Mouse (Mus musculus) heart, embryonic 11.5 days (tissue): Measurements from ENCODE around the gene Cdh18. TPM values are rescaled to one million over a fixed set of nuclear protein-coding genes. Genes with fewer than 3 reads are reported as not detected.
"Not testable (repeated sequence)": the region's sequence is repeated elsewhere in the genome, so short reads cannot be mapped to it uniquely, and the experiment has no call there.

Source experiments
- ATAC-seq: fragments of 200-750 bp; cut with Nextera tagmentation; replicated peaks from 2 replicates; pipeline ENCODE4 v1.8.0; 2017; ENCODE audit warnings: moderate library complexity; ENCODE audit not compliant: insufficient number of reproducible peaks, low FRiP score, low TSS enrichment
- H3K27ac ChIP-seq: fragments of 300-500 bp; sonication (generic); 2 replicates; pipeline ENCODE4 v1.5.1; 2014; ENCODE audit warnings: mild to moderate bottlenecking, low read depth, low read length
- H3K27me3 ChIP-seq: fragments of 300-500 bp; sonication (generic); 2 replicates; pipeline ENCODE4 v1.6.1; 2014; ENCODE audit warnings: mild to moderate bottlenecking, low read length, mixed read lengths; ENCODE audit not compliant: control insufficient read depth, insufficient read depth
- H3K36me3 ChIP-seq: fragments of 300-500 bp; sonication (generic); 2 replicates; pipeline ENCODE4 v1.6.1; 2014; ENCODE audit warnings: mild to moderate bottlenecking, low read length, moderate library complexity, mixed read lengths; ENCODE audit not compliant: control insufficient read depth, insufficient read depth
- H3K4me1 ChIP-seq: fragments of 300-500 bp; sonication (generic); 2 replicates; pipeline ENCODE4 v1.6.1; 2014; ENCODE audit warnings: low read length; ENCODE audit not compliant: control insufficient read depth, insufficient read depth
- H3K4me2 ChIP-seq: fragments of 300-500 bp; sonication (generic); 2 replicates; pipeline ENCODE4 v1.6.1; 2014; ENCODE audit warnings: mild to moderate bottlenecking, moderate library complexity
- H3K4me3 ChIP-seq: fragments of 300-500 bp; sonication (generic); 2 replicates; pipeline ENCODE4 v1.5.1; 2014; ENCODE audit warnings: low read depth, low read length
- H3K9ac ChIP-seq: fragments of 300-500 bp; sonication (generic); 2 replicates; pipeline ENCODE4 v1.6.1; 2014; ENCODE audit warnings: mild to moderate bottlenecking, low read depth, low read length, moderate library complexity
- H3K9me3 ChIP-seq: fragments of 300-500 bp; sonication (generic); replicated peaks from 2 replicates; pipeline ENCODE4 v1.6.1; 2016; ENCODE audit warnings: low read length; ENCODE audit not compliant: control insufficient read depth
- WGBS: fragments of 180-500 bp; shearing (Covaris S2); extraction: QIAGEN DNeasy Blood & Tissue Kit; methylation state at CpG from one replicate; pipeline ENCODE4 v1.1.7; 2014; ENCODE audit not compliant: insufficient replicate concordance; 5-methylcytosine and 5-hydroxymethylcytosine counted together
- polyA plus RNA-seq: library from polyadenylated mRNA; unstranded; fragments of >200 nt; fragmentation: Nextera tagmentation; extraction: Ambion mirVana; gene quantifications from 2 replicates; pipeline ENCODE4 v1.2.1, GENCODE M21; 2014

Gene Cdh18
- polyA plus RNA-seq, 1 experiment from 2014 or later: 0.17 TPM

- not testable (repeated sequence) for H3K9me3 ChIP-seq, ATAC-seq, H3K4me3 ChIP-seq, H3K36me3 ChIP-seq, H3K4me1 ChIP-seq, H3K4me2 ChIP-seq, H3K27ac ChIP-seq, H3K9ac ChIP-seq, H3K27me3 ChIP-seq
- WGBS: no CpG with 5 or more reads among the region's 4 CpGs
Measured at GRCm38 (mm10) chr15:23340338-23340737, 791.5 kb downstream of the Cdh18 start.

GRCm38 (mm10) chr15:23351078-23351477 is 802.3 kb downstream of the Cdh18 start:
- Histone ChIP-seq H3K9ac (no peak overlapping the region), H3K27me3 (no peaks in the 10 kb centered on the region), H3K27ac (no peak overlapping the region), H3K4me2 (no peak overlapping the region), H3K36me3 (no peaks in the 10 kb centered on the region), H3K9me3 (no peaks in the 10 kb centered on the region), H3K4me1 (no peaks in the 10 kb centered on the region), H3K4me3 (no peak overlapping the region)
- WGBS: 70% methylated on average over 2 of the region's 2 CpGs
- ATAC-seq: no peak

- H3K4me3 ChIP-seq: no peak overlapping the region
- no peaks in the 10 kb centered on the region for H3K27me3 ChIP-seq
- H3K36me3 ChIP-seq: no peaks in the 10 kb centered on the region
- 84% methylated on average over 3 of the region's 3 CpGs for WGBS
- H3K9ac ChIP-seq: no peak overlapping the region
- no peak overlapping the region for H3K27ac ChIP-seq
- no peaks in the 10 kb centered on the region for H3K9me3 ChIP-seq
- no peaks in the 10 kb centered on the region for H3K4me1 ChIP-seq
- ATAC-seq: no peak
- H3K4me2 ChIP-seq: no peak overlapping the region
Measured at GRCm38 (mm10) chr15:23366325-23366724, 817.5 kb downstream of the Cdh18 start.

- Histone ChIP-seq H3K4me3 (no peak overlapping the region), H3K9ac (no peak overlapping the region), H3K4me2 (no peak overlapping the region), H3K27me3 (no peaks in the 10 kb centered on the region), H3K9me3 (no peaks in the 10 kb centered on the region), H3K4me1 (no peaks in the 10 kb centered on the region), H3K36me3 (no peaks in the 10 kb centered on the region), H3K27ac (no peak overlapping the region)
- no peak for ATAC-seq
- WGBS: 37% methylated on average over 1 of the region's 1 CpGs
Measured at GRCm38 (mm10) chr15:23367712-23368111, 818.9 kb downstream of the Cdh18 start.

GRCm38 (mm10) chr15:23378016-23378750 is 829.4 kb downstream of the Cdh18 start:
- no peak for ATAC-seq
- Histone ChIP-seq H3K27me3 (no peaks in the 10 kb centered on the region), H3K4me3 (no peak overlapping the region), H3K36me3 (no peaks in the 10 kb centered on the region), H3K4me2 (no peak overlapping the region), H3K27ac (no peak overlapping the region), H3K9ac (no peak overlapping the region), H3K9me3 (no peaks in the 10 kb centered on the region), H3K4me1 (no peaks in the 10 kb centered on the region)
- 87% methylated on average over 2 of the region's 2 CpGs for WGBS

- H3K4me1 ChIP-seq: no peaks in the 10 kb centered on the region
- H3K9ac ChIP-seq: no peak overlapping the region
- H3K36me3 ChIP-seq: no peaks in the 10 kb centered on the region
- H3K4me3 ChIP-seq: no peak overlapping the region
- 68% methylated on average over 4 of the region's 4 CpGs for WGBS
- H3K27ac ChIP-seq: no peak overlapping the region
- no peaks in the 10 kb centered on the region for H3K9me3 ChIP-seq
- H3K27me3 ChIP-seq: no peaks in the 10 kb centered on the region
- no peak for ATAC-seq
- no peak overlapping the region for H3K4me2 ChIP-seq
Measured at GRCm38 (mm10) chr15:23385816-23386215, 837.0 kb downstream of the Cdh18 start.

GRCm38 (mm10) chr15:23396646-23397045 is 847.8 kb downstream of the Cdh18 start:
- H3K9ac ChIP-seq: no peak overlapping the region
- no peak overlapping the region for H3K27ac ChIP-seq
- H3K36me3 ChIP-seq: no peaks in the 10 kb centered on the region
- H3K27me3 ChIP-seq: no peaks in the 10 kb centered on the region
- no peak overlapping the region for H3K4me3 ChIP-seq
- no peak for ATAC-seq
- H3K9me3 ChIP-seq: no peaks in the 10 kb centered on the region
- no peaks in the 10 kb centered on the region for H3K4me1 ChIP-seq
- H3K4me2 ChIP-seq: no peak overlapping the region

DNA sequence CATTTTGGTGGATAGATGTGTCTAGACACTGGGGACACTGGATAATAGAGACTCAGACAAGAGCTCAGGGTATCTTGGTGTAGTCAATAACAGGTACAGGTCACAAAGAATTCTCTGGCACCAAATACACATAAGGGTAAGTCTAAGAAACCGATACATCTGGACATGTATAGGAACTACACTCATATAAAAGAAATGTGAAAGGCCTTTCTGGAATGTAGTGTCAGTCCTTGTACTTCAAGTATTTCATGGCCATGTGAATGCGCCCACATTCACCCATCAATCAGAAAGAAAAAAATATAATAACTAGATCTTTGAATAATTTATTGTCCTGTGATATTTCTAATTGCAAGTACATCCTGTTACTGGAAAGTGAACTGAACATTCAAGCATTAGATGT is 855.0 kb downstream of the Cdh18 start:
- no peak for ATAC-seq
- no peaks in the 10 kb centered on the region for H3K27me3 ChIP-seq
- WGBS: 81% methylated on average over 2 of the region's 2 CpGs
- H3K27ac ChIP-seq: no peak overlapping the region
- no peaks in the 10 kb centered on the region for H3K9me3 ChIP-seq
- H3K4me2 ChIP-seq: no peak overlapping the region
- H3K36me3 ChIP-seq: no peaks in the 10 kb centered on the region
- no peak overlapping the region for H3K9ac ChIP-seq
- no peaks in the 10 kb centered on the region for H3K4me1 ChIP-seq
- no peak overlapping the region for H3K4me3 ChIP-seq

DNA sequence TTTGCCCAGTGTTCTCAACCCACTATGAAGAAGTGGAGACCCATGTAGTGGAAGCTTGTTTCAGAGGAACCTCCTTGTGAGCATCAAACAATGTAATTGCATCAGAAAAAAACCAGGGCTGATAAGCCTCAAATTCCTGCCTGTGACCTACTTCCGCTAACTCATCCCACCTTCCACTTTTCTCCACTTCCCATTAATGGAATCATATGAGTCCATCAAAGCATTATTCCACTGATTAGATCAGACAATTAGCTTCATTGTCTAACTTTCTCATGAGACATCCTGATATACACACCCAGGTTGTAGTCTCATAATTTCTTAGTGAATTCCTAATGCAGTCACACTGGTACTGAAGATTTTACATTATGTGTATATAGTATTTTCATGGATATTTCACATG is 859.4 kb downstream of the Cdh18 start:
- 74% methylated on average over 1 of the region's 1 CpGs for WGBS
- no peak overlapping the region for H3K9ac ChIP-seq

More for the DNA sequence above, 859.4 kb downstream of the Cdh18 start:
- Histone ChIP-seq H3K4me3 (no peak overlapping the region), H3K4me2 (no peak overlapping the region), H3K27ac (no peak overlapping the region), H3K9me3 (no peaks in the 10 kb centered on the region), H3K27me3 (no peaks in the 10 kb centered on the region), H3K36me3 (no peaks in the 10 kb centered on the region), H3K4me1 (no peaks in the 10 kb centered on the region)
- no peak for ATAC-seq
